Mouse (Mus musculus) spleen, adult 2 months (tissue): ENCODE results near the gene Rnf2. TPM values are rescaled to one million over a fixed set of nuclear protein-coding genes. Genes with fewer than 3 reads are reported as not detected.

Source experiments
- DNase-seq, 2 experiments: peaks; one replicate each; pipeline versions ENCODE4 v3.0.0 to v3.0.0-alpha.2; 2012 to 2021; ENCODE audit warnings: low spot score in 2 of 2, low read depth in 1 of 2
- H3K27ac ChIP-seq: fragments of 200-500 bp; 2 replicates; pipeline ENCODE4 v1.5.1; 2012; ENCODE audit warnings: low read length, inconsistent platforms; ENCODE audit not compliant: insufficient read depth
- H3K27me3 ChIP-seq: fragments of 200-500 bp; 2 replicates; pipeline ENCODE4 v1.6.1; 2012; ENCODE audit warnings: mild to moderate bottlenecking, moderate library complexity, low read length, inconsistent platforms; ENCODE audit not compliant: control insufficient read depth, insufficient read depth
- H3K36me3 ChIP-seq: fragments of 200-500 bp; 2 replicates; pipeline ENCODE4 v1.6.1; 2012; ENCODE audit warnings: mild to moderate bottlenecking, low read length, inconsistent platforms; ENCODE audit not compliant: control insufficient read depth, insufficient read depth
- H3K4me1 ChIP-seq: fragments of 200-500 bp; 2 replicates; pipeline ENCODE4 v1.6.1; 2011; ENCODE audit warnings: inconsistent platforms; ENCODE audit not compliant: control insufficient read depth, insufficient read depth, insufficient read length
- H3K4me3 ChIP-seq: fragments of 200-500 bp; 2 replicates; pipeline ENCODE4 v1.5.1; 2011; ENCODE audit warnings: mild to moderate bottlenecking, inconsistent platforms; ENCODE audit not compliant: insufficient read depth, insufficient read length; ENCODE audit errors: extremely low read depth
- CTCF ChIP-seq: fragments of 200-500 bp; IDR thresholded peaks from 2 replicates; pipeline ENCODE4 v1.5.1; 2011; ENCODE audit warnings: mild to moderate bottlenecking, inconsistent platforms; ENCODE audit not compliant: insufficient read depth, insufficient read length, insufficient replicate concordance; ENCODE audit errors: extremely low read depth
- POLR2A ChIP-seq: fragments of 200-500 bp; IDR thresholded peaks from 2 replicates; pipeline ENCODE4 v1.6.1; 2011; ENCODE audit warnings: low read depth, low read length, inconsistent platforms
- WGBS: fragments of 180-500 bp; shearing (Covaris S2); methylation state at CpG from one replicate; pipeline ENCODE4 v1.1.7; 2018; 5-methylcytosine and 5-hydroxymethylcytosine counted together
- polyA plus RNA-seq: library from polyadenylated mRNA; depleted of rRNA; stranded (reverse); fragments of >200 nt; gene quantifications from 2 replicates; pipeline ENCODE4 v1.2.3, GENCODE M21; 2012

Rnf2 gene
- polyA plus RNA-seq, 1 experiment = 8.8 TPM

- no peak overlapping the region for H3K27ac ChIP-seq
- H3K36me3 ChIP-seq = no peaks in the 10 kb centered on the region
- peaks cover 6% of the 10 kb centered on the region for H3K4me1 ChIP-seq
- 77% methylated on average over 3 of the region's 3 CpGs for WGBS
- H3K4me3 ChIP-seq = no peak overlapping the region
- TF ChIP-seq CTCF (no peak), POLR2A (no peak)
- no peak for DNase-seq
- no peaks in the 10 kb centered on the region for H3K27me3 ChIP-seq
Observed at GRCm38 (mm10) chr1:151498381-151498780, 2.4 kb downstream of the Rnf2 start.

- Histone ChIP-seq H3K4me3 (no peak overlapping the region), H3K36me3 (no peaks in the 10 kb centered on the region), H3K27me3 (no peaks in the 10 kb centered on the region), H3K4me1 (peaks cover 6% of the 10 kb centered on the region), H3K27ac (no peak overlapping the region)
- TF ChIP-seq CTCF = no peak
- TF ChIP-seq POLR2A = no peak
- 81% methylated on average over 2 of the region's 2 CpGs for whole genome bisulfite sequencing
- no peak for DNase-seq
Observed at GRCm38 (mm10) chr1:151497942-151498341, 2.8 kb downstream of the Rnf2 start.

GRCm38 (mm10) chr1:151497028-151497427 lies 3.7 kb downstream of the Rnf2 start:
- peak; percentile 18 to 40 for DNase-seq

GRCm38 (mm10) chr1:151495635-151496285 lies 5.0 kb downstream of the Rnf2 start:
- Histone ChIP-seq H3K4me3 (no peak overlapping the region), H3K4me1 (peaks cover 6% of the 10 kb centered on the region), H3K36me3 (no peaks in the 10 kb centered on the region), H3K27me3 (no peaks in the 10 kb centered on the region), H3K27ac (no peak overlapping the region)
- TF ChIP-seq CTCF (no peak), POLR2A (no peak)
- WGBS = 68% methylated on average over 2 of the region's 2 CpGs
- no peak for DNase-seq

More at GRCm38 (mm10) chr1:151497028-151497427, 3.7 kb downstream of the Rnf2 start:
- TF ChIP-seq POLR2A = no peak
- peak; percentile 35; the same call in 1 of the 2 replicates for TF ChIP-seq CTCF
- no peak overlapping the region for H3K27ac ChIP-seq
- no peaks in the 10 kb centered on the region for H3K36me3 ChIP-seq
- H3K27me3 ChIP-seq = no peaks in the 10 kb centered on the region
- 91% methylated on average over 8 of the region's 8 CpGs for whole genome bisulfite sequencing
- no peak overlapping the region for H3K4me3 ChIP-seq
- peaks cover 6% of the 10 kb centered on the region for H3K4me1 ChIP-seq

- TF ChIP-seq POLR2A (no peak), CTCF (no peak)
- peaks cover 6% of the 10 kb centered on the region for H3K4me1 ChIP-seq
- no peaks in the 10 kb centered on the region for H3K27me3 ChIP-seq
- no peak overlapping the region for H3K4me3 ChIP-seq
- no peaks in the 10 kb centered on the region for H3K36me3 ChIP-seq
- DNase-seq = no peak
- no peak overlapping the region for H3K27ac ChIP-seq
- 83% methylated on average over 6 of the region's 6 CpGs for WGBS
Observed at GRCm38 (mm10) chr1:151494711-151495110, 6.0 kb downstream of the Rnf2 start.

GRCm38 (mm10) chr1:151493826-151494225 lies 6.9 kb downstream of the Rnf2 start:
- peaks cover 4% of the 10 kb centered on the region for H3K4me1 ChIP-seq
- no peak for DNase-seq
- no peaks in the 10 kb centered on the region for H3K27me3 ChIP-seq
- TF ChIP-seq CTCF (no peak), POLR2A (no peak)
- H3K27ac ChIP-seq = no peak overlapping the region
- no peak overlapping the region for H3K4me3 ChIP-seq
- no peaks in the 10 kb centered on the region for H3K36me3 ChIP-seq

GRCm38 (mm10) chr1:151492419-151492818 lies 8.3 kb downstream of the Rnf2 start:
- H3K36me3 ChIP-seq = no peaks in the 10 kb centered on the region
- H3K4me3 ChIP-seq = no peak overlapping the region
- TF ChIP-seq POLR2A = no peak
- TF ChIP-seq CTCF = no peak
- H3K27ac ChIP-seq = no peak overlapping the region
- H3K4me1 ChIP-seq = peaks cover 4% of the 10 kb centered on the region
- WGBS = 52% methylated on average over 1 of the region's 1 CpGs
- DNase-seq = no peak
- no peaks in the 10 kb centered on the region for H3K27me3 ChIP-seq

GRCm38 (mm10) chr1:151489806-151490205 lies 10.9 kb downstream of the Rnf2 start:
- WGBS = 68% methylated on average over 6 of the region's 6 CpGs
- DNase-seq = no peak
- TF ChIP-seq CTCF = no peak
- no peak for TF ChIP-seq POLR2A
- Histone ChIP-seq H3K27me3 (no peaks in the 10 kb centered on the region), H3K36me3 (no peaks in the 10 kb centered on the region), H3K4me1 (peaks cover 2% of the 10 kb centered on the region; the same call in 1 of the 2 replicates), H3K4me3 (no peak overlapping the region), H3K27ac (no peak overlapping the region)
